Mouse (Mus musculus): ENCODE measurements around the gene Uxs1.

GRCm38 (mm10) chr1:43830096-43830495 is 2.5 kb upstream of the Uxs1 start:
- TF ChIP-seq POLR2A (IDR thresholded peaks at IDR 0.05; ENCODE audit: borderline replicate concordance, insufficient read depth, low read length) (no peak), CTCF (IDR thresholded peaks at IDR 0.05; ENCODE audit: borderline replicate concordance, insufficient read depth, low read depth, low read length) (no peak)
